Mouse (Mus musculus) monocyte, adult 5-6 weeks (primary cell): ENCODE data around the gene Tnks1bp1. TPM values are rescaled to one million over a fixed set of nuclear protein-coding genes. Genes with fewer than 3 reads are reported as not detected.

Source experiments
- ATAC-seq: fragments of 153-309, 156-312 bp; replicated peaks from 2 replicates; pipeline ENCODE4 v1.8.0; 2017; ENCODE audit warnings: mild to moderate bottlenecking; ENCODE audit not compliant: low TSS enrichment, insufficient number of reproducible peaks, severe bottlenecking, poor library complexity, low FRiP score
- total RNA-seq: library from RNA; stranded (forward); fragments of 200-1000, 200-491, 200-594 nt; gene quantifications from 3 replicates; pipeline ENCODE4 v1.2.3, GENCODE M21; 2017

Tnks1bp1 gene
- total RNA-seq, 1 experiment from 2014 or later, result 7.1 TPM

- no peak for ATAC-seq
Observed at GRCm38 (mm10) chr2:85067903-85068625, 20.2 kb downstream of the Tnks1bp1 start.

GRCm38 (mm10) chr2:85068626-85069025 lies 20.8 kb downstream of the Tnks1bp1 start:
- no peak for ATAC-seq

DNA sequence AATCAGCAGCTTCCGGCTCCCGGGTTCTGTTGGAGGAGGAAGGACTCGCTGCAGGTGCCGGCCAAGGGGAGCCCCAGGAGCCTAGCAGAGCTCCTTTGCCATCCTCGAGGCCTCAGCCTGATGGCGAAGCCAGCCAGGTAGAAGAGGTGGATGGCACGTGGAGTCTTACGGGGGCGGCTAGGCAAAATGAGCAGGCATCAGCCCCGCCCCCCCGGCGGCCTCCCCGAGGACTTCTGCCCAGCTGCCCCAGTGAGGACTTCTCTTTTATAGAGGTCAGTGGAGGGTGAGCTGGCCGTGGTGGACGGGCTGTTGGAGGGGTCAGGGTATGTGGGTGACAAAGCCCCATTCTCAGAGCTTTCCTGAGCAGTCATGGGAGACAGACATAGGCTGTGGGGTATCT lies 22.3 kb downstream of the Tnks1bp1 start:
- ATAC-seq, result no peak

- no peak for ATAC-seq
Observed at GRCm38 (mm10) chr2:85071921-85072320, 24.1 kb downstream of the Tnks1bp1 start.

DNA sequence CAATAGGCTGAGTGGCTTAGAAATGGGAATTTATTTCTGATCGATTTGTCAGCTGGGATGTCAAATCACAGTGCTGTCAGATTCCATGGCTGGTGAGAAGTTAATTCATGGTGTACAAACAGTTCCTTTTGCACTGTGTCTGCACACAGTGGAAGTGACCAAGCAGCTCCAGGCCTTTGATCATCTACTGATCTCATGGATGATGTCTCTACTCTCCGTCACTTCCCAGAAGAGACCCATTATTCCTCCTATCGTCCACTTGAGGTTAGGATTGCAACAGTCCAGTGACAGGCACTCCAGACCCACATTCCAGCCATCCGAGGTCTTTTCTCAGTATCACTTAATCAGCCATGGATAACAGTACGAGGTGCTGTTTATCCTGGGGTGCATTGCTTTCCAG lies 25.9 kb downstream of the Tnks1bp1 start:
- no peak for ATAC-seq

GRCm38 (mm10) chr2:85088716-85089646 lies 41.2 kb downstream of the Tnks1bp1 start:
- no peak for ATAC-seq

GRCm38 (mm10) chr2:85091325-85091724 lies 43.5 kb downstream of the Tnks1bp1 start:
- ATAC-seq, result no peak

- no peak for ATAC-seq
Observed at GRCm38 (mm10) chr2:85093376-85093775, 45.6 kb downstream of the Tnks1bp1 start.

DNA sequence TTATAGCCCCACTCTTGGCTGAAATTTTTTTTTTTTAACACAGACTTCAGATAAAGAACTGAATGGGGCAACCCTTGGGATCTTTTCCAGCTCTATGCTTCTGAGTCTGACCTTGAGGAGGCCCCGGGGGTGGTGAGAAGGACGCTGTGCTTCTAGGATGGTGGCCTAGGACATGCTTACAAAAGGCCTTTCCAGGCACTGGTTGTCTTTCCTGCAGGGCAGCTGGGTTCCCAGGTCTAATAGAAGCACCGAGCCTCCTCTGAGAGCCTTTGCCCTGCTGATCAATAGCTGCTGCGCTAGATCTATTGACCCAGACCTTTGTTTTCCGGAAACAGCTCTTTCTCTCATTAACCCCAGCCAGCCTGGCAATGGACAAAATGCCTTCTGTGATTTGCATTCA lies 48.1 kb downstream of the Tnks1bp1 start:
- ATAC-seq, result no peak

DNA sequence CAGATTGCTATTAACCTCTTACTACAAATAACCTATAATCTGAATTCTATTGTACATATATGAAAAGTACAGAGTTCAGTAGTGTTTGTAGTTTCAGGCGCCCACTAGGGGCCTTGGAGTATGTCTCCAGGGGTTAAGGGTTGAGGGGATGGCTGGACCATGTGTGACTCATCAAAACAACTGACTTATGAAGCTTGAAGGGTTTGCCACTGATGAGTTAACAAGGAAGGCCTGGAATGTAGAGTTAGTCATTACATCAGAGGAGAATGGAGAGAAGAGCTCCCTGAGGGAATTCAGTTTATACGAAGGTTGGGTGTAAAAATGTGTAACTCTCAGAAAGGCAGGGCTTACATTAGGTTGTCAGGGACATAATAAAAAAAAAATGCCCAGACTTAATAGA lies 50.2 kb downstream of the Tnks1bp1 start:
- ATAC-seq, result no peak

GRCm38 (mm10) chr2:85098824-85099511 lies 51.1 kb downstream of the Tnks1bp1 start:
- ATAC-seq, result no peak

GRCm38 (mm10) chr2:85103201-85103600 lies 55.4 kb downstream of the Tnks1bp1 start:
- no peak for ATAC-seq

- ATAC-seq, result no peak
Observed at GRCm38 (mm10) chr2:85105426-85106013, 57.7 kb downstream of the Tnks1bp1 start.

DNA sequence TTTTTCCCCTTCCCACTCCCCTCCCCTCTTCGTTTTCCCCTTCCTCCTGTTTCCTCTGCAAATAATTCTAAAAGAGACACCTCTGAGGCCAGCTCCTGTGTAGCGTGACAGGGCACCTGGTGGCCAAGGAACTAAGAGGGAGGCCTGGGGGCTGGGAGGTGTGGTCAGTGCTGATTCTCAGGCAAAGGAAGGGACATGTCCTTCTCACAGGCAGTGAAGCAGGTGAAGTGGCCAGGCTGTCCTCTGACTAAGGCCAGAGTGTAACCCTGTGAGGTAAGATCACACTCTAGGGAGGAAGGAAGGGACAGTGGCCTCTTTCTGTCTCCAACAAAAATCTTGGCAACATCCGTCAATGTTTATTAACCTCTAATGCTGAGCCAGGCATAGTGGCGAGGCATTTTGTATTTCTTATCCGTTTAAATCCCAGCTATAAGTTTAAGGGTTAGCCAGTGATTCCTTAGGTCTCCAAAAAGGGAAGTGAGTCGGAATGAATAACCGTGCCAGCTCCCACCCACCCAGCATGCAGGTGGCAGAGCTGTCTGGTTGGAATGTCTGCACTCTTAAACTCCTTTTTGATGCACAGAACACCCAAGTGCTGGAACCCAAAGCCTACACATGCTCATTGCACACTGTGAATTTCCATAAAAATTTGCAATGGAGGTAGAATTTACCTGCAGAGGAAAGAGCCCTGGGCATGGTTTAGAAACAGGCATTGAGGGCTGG lies 58.4 kb downstream of the Tnks1bp1 start:
- no peak for ATAC-seq

GRCm38 (mm10) chr2:85106941-85107340 lies 59.1 kb downstream of the Tnks1bp1 start:
- no peak for ATAC-seq

DNA sequence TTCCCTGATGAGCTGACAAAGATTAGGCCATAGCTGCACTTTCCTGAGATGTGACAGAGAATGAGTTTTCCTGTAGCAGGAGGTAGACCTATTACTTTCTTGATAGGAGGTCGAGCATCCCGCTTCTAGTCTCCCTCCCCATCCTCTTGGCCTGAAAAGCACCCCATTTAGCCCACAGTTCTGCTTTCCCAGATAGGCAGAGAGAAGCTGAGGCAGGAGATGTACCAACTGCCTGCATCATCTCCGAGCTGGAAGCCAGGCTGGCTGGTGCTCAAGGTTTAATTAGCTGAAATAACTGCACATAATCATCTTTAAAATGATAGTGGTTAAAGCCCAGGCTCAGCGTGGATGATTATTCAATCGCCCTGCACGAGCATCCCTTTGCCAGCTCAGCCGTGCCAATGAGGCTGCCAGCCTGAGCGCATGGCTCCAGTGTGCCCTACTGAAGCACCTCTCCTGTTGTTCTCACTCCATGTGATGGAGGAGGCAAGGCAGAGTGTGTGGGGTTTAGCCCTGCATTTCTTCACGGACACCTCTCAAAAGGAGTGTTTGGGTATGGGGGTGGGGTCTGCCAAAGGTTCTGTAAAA lies 62.6 kb downstream of the Tnks1bp1 start:
- no peak for ATAC-seq
